Mouse (Mus musculus) hindbrain, embryonic 12.5 days (tissue): ENCODE measurements around the gene Rai1. TPM values are rescaled to one million over a fixed set of nuclear protein-coding genes. Genes with fewer than 3 reads are reported as not detected.

Experiments
- ATAC-seq: fragments of 200-750 bp; cut with Nextera tagmentation; 2 replicates; pipeline ENCODE4 v1.8.0; 2017; ENCODE audit warnings: moderate TSS enrichment; ENCODE audit not compliant: low FRiP score
- H3K27ac ChIP-seq: fragments of 300-500 bp; sonication (generic); 2 replicates; pipeline ENCODE4 v1.5.1; 2016; ENCODE audit warnings: mild to moderate bottlenecking
- H3K27me3 ChIP-seq: fragments of 300-500 bp; sonication (generic); 2 replicates; pipeline ENCODE4 v1.6.1; 2016; ENCODE audit warnings: mild to moderate bottlenecking
- H3K36me3 ChIP-seq: fragments of 300-500 bp; sonication (generic); 2 replicates; pipeline ENCODE4 v1.6.1; 2016; ENCODE audit warnings: mild to moderate bottlenecking
- H3K4me1 ChIP-seq: fragments of 300-500 bp; sonication (generic); 2 replicates; pipeline ENCODE4 v1.6.1; 2016
- H3K4me2 ChIP-seq: fragments of 300-500 bp; sonication (generic); replicated peaks from 2 replicates; pipeline ENCODE4 v1.6.1; 2016; ENCODE audit warnings: mild to moderate bottlenecking
- H3K4me3 ChIP-seq: fragments of 300-500 bp; sonication (generic); 2 replicates; pipeline ENCODE4 v1.5.1; 2016; ENCODE audit warnings: mild to moderate bottlenecking
- H3K9ac ChIP-seq: fragments of 300-500 bp; sonication (generic); 2 replicates; pipeline ENCODE4 v1.6.1; 2016; ENCODE audit warnings: mild to moderate bottlenecking, moderate library complexity
- H3K9me3 ChIP-seq: fragments of 300-500 bp; sonication (generic); replicated peaks from 2 replicates; pipeline ENCODE4 v1.6.1; 2016; ENCODE audit warnings: mild to moderate bottlenecking
- WGBS: fragments of 180-500 bp; shearing (Covaris S2); methylation state at CpG from one replicate; pipeline ENCODE4 v1.1.7; 2016; 5-methylcytosine and 5-hydroxymethylcytosine counted together
- polyA plus RNA-seq: library from polyadenylated mRNA; unstranded; fragments of >200 nt; fragmentation: Nextera tagmentation; extraction: Ambion mirVana; gene quantifications from 2 replicates; pipeline ENCODE4 v1.2.1, GENCODE M21; 2016

Gene Rai1
- polyA plus RNA-seq, 1 experiment from 2014 or later = 40.2 TPM

DNA sequence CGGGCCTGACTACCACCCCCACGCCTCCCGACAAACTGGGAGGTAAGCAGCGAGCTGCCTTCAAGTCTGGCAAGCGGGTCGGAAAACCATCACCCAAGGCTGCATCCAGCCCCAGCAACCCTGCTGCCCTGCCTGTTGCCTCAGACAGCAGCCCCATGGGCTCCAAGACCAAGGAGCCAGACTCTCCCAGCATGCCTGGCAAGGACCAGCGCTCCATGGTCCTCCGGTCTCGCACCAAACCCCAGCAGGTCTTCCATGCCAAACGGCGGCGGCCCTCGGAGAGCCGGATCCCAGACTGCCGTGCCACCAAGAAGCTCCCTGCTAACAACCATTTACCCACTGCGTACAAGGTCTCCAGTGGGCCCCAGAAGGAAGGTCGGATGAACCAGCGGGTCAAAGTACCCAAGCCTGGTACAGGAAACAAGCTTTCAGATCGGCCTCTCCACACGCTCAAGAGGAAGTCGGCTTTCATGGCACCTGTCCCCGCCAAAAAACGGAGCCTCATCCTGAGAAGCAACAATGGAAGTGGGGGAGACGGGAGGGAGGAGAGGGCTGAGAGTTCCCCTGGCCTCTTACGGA is 83.6 kb downstream of the Rai1 start:
- 91% methylated on average over 25 of the region's 25 CpGs for WGBS
- ATAC-seq = no peak
- Histone ChIP-seq H3K27me3 (no peaks in the 10 kb centered on the region), H3K4me3 (no peak overlapping the region), H3K4me2 (no peak overlapping the region), H3K4me1 (peaks cover 45% of the 10 kb centered on the region), H3K9me3 (no peaks in the 10 kb centered on the region), H3K36me3 (peaks cover 83% of the 10 kb centered on the region), H3K9ac (no peak overlapping the region), H3K27ac (peak overlapping the region; percentile 35; the same call in 1 of the 2 replicates)

DNA sequence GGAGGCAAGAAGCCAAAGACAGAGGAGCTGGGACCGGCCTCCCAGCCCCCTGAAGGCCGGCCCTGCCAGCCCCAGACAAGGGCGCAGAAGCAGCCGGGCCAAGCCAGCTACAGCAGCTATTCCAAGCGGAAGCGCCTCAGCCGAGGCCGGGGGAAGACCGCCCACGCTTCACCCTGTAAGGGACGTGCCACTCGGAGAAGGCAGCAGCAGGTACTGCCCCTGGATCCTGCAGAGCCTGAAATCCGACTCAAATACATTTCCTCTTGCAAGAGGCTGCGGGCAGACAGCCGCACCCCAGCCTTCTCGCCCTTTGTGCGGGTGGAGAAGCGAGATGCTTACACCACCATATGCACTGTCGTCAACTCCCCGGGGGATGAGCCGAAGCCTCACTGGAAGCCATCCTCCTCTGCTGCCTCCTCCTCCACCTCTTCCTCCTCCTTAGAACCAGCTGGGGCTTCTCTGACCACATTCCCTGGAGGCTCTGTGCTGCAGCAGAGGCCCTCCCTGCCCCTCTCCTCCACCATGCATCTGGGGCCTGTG is 84.8 kb downstream of the Rai1 start:
- Histone ChIP-seq H3K4me3 (no peak overlapping the region), H3K36me3 (peaks cover 95% of the 10 kb centered on the region), H3K9me3 (peaks cover 10% of the 10 kb centered on the region), H3K27me3 (no peaks in the 10 kb centered on the region), H3K4me2 (no peak overlapping the region), H3K9ac (no peak overlapping the region), H3K4me1 (peaks cover 33% of the 10 kb centered on the region), H3K27ac (peak overlapping the region; percentile 53)
- WGBS = 79% methylated on average over 21 of the region's 21 CpGs
- no peak for ATAC-seq

DNA sequence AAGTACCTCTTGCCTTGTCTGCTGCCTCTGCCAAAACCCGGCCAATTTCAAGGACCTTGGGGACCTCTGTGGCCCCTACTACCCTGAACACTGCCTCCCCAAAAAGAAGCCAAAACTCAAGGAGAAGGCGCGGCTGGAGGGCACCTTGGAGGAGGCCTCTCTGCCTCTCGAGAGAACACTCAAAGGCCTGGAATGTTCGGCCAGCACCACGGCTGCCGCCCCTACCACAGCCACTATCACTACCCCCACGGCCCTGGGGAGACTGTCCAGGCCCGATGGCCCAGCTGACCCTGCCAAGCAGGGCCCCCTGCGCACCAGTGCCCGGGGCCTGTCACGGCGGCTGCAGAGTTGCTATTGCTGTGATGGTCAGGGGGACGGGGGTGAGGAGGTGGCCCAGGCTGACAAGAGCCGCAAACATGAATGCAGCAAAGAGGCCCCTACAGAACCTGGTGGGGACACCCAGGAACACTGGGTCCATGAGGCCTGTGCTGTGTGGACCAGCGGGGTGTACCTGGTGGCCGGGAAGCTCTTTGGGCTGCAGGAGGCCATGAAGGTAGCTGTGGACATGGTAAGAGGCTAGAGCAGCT is 85.3 kb downstream of the Rai1 start:
- no peak overlapping the region for H3K27ac ChIP-seq
- peaks cover 15% of the 10 kb centered on the region for H3K9me3 ChIP-seq
- ATAC-seq = no peak
- H3K4me3 ChIP-seq = no peak overlapping the region
- 90% methylated on average over 17 of the region's 17 CpGs for WGBS
- H3K4me2 ChIP-seq = no peak overlapping the region
- no peaks in the 10 kb centered on the region for H3K27me3 ChIP-seq
- H3K9ac ChIP-seq = no peak overlapping the region
- peaks cover 28% of the 10 kb centered on the region for H3K4me1 ChIP-seq
- peaks cover 98% of the 10 kb centered on the region for H3K36me3 ChIP-seq

GRCm38 (mm10) chr11:60192534-60192933 is 87.7 kb downstream of the Rai1 start:
- H3K9ac ChIP-seq = no peak overlapping the region

DNA sequence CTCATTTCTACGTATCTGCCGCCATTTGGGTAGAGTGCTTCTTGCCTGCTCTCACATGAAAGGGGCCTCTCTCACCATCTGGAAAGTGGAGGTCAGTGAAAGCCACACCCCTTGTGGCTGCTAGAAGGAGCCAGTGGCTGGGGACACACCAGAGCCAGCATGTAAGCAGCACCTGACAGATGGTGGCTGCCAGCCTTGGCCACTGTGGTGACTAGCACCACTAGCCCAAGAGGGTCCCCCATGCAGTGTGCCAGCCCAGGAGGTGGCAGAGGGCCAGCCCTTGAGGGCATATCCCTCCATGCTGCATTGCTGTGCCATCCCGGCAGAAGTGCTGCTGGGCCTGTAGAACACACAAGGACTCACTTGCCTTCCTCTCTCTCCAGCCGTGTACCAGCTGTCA is 88.7 kb downstream of the Rai1 start:
- no peak overlapping the region for H3K4me3 ChIP-seq
- H3K4me1 ChIP-seq = peaks cover 17% of the 10 kb centered on the region; the same call in 1 of the 2 replicates
- 61% methylated on average over 4 of the region's 4 CpGs for WGBS
- peaks cover 15% of the 10 kb centered on the region for H3K9me3 ChIP-seq
- H3K27ac ChIP-seq = no peak overlapping the region
- H3K27me3 ChIP-seq = no peaks in the 10 kb centered on the region
- ATAC-seq = no peak
- H3K4me2 ChIP-seq = no peak overlapping the region
- peaks cover 88% of the 10 kb centered on the region for H3K36me3 ChIP-seq
- H3K9ac ChIP-seq = no peak overlapping the region

More at GRCm38 (mm10) chr11:60192534-60192933, 87.7 kb downstream of the Rai1 start:
- Histone ChIP-seq H3K4me3 (no peak overlapping the region), H3K27me3 (no peaks in the 10 kb centered on the region), H3K4me1 (peaks cover 17% of the 10 kb centered on the region; the same call in 1 of the 2 replicates), H3K36me3 (peaks cover 88% of the 10 kb centered on the region), H3K27ac (0 out of 2 replicates have a peak overlapping the region, but pooled peaks have one; percentile 23), H3K4me2 (no peak overlapping the region), H3K9me3 (peaks cover 15% of the 10 kb centered on the region)
- ATAC-seq = no peak
- 76% methylated on average over 6 of the region's 6 CpGs for WGBS

DNA sequence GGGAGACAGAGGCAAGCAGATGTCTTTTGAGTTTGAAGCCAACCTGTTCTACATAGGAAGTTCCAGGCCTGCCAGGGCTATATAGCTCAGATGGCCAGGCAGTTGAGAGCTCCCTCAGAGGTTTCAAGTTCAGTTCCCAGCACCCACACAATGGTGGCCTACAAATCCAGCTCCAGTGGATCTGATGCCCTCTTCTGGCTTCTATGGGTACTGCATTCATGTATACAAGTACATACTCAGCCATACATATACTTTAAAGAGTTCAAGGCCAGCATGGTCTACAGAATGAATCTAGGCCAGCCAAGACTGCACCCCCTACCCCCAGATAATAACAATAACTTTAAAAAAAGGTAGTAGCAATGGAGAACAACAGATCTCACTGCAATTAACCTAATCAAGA is 90.3 kb downstream of the Rai1 start:
- Histone ChIP-seq H3K27ac (no peak overlapping the region), H3K4me1 (peaks cover 19% of the 10 kb centered on the region), H3K4me3 (no peak overlapping the region), H3K27me3 (no peaks in the 10 kb centered on the region), H3K36me3 (peaks cover 80% of the 10 kb centered on the region), H3K9me3 (peaks cover 15% of the 10 kb centered on the region), H3K9ac (no peak overlapping the region), H3K4me2 (no peak overlapping the region)
- no peak for ATAC-seq

DNA sequence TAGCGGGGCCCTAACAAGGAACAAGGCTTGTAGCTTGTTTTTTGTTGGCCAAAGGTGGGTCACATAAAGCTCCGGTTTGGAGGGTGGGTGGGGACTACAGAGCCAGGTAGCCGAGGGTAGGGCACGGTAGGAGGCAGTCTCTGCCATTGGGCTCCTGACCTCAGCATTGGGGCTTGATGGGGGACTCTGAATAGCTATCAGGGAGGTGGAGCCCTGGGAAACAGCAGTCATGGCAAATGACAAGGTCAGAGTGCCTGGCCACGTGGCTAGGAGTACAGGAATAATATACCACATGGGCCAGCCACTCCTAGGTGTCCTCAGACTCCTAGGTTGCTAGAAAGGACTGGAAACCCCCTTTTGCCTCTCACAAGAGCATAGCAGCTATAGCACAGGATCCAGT is 91.5 kb downstream of the Rai1 start:
- Histone ChIP-seq H3K36me3 (peaks cover 80% of the 10 kb centered on the region), H3K9ac (no peak overlapping the region; the same call in 1 of the 2 replicates), H3K9me3 (peaks cover 15% of the 10 kb centered on the region), H3K27me3 (no peaks in the 10 kb centered on the region), H3K27ac (no peak overlapping the region), H3K4me3 (no peak overlapping the region), H3K4me2 (no peak overlapping the region), H3K4me1 (peaks cover 22% of the 10 kb centered on the region)
- WGBS = 75% methylated on average over 5 of the region's 5 CpGs
- no peak for ATAC-seq

DNA sequence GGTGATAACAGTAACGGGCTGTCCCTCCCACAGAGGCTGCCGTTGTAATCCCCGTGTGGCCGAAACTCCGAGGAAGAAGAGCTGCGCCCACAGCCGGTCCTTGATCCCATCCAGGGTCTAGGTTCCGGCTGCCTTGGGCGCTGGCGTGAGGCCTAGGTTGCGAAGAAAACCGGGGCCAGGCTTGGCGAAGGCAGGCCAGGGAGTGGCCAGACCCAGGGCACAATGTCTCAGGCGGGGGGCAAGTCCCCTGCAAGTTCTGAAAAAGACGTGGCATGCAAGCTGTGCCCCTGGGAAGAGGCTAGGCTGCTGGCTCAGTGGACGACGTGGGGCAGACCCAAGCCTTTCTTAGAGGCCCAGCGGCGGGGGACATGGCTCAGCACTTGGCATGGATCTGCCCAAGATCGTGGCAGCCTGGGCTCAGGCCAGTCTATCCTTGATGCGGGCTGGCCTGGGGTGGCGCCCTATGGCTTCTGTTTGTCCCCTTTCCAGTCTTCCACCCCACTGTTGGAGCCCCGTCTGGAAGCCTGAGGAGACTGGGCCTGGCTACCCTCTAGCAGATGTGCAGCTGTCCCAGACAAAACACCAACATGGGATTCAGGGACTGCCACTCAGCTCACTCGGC is 93.3 kb downstream of the Rai1 start:
- Histone ChIP-seq H3K4me1 (peaks cover 25% of the 10 kb centered on the region), H3K9me3 (peaks cover 15% of the 10 kb centered on the region), H3K4me2 (no peak overlapping the region), H3K9ac (no peak overlapping the region), H3K4me3 (no peak overlapping the region), H3K36me3 (peaks cover 80% of the 10 kb centered on the region), H3K27ac (no peak overlapping the region; the same call in 1 of the 2 replicates), H3K27me3 (no peaks in the 10 kb centered on the region)
- WGBS = 85% methylated on average over 24 of the region's 24 CpGs
- no peak for ATAC-seq

GRCm38 (mm10) chr11:60198651-60199050 is 93.8 kb downstream of the Rai1 start:
- Histone ChIP-seq H3K27me3 (no peaks in the 10 kb centered on the region), H3K27ac (no peak overlapping the region), H3K4me2 (no peak overlapping the region), H3K9ac (no peak overlapping the region), H3K4me1 (peaks cover 26% of the 10 kb centered on the region), H3K36me3 (peaks cover 82% of the 10 kb centered on the region), H3K9me3 (peaks cover 13% of the 10 kb centered on the region), H3K4me3 (no peak overlapping the region)
- no peak for ATAC-seq
- WGBS = 92% methylated on average over 12 of the region's 12 CpGs

DNA sequence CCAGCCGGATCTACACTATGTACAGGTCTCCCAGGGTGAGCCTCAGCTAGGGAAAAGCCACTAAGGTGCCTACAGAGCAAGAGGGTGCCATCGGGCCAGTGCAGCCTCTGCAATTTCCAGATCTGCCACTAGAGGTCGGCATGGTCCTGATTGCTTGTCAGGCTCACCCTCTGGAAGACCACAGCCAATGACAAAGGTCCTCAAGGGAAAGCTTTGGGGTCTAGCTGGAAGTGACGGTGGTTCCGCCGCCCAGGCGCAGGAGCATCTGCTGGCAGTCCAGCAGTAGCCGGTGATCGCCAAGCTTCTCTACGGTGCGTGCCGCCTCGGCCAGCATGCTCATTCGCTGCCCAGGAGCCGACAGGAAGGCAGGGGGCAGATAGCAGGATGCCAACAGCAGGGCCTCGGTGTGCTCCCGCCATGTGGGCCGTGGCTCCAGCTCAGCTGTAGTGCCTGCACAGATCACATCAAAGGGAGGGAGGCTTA is 94.9 kb downstream of the Rai1 start:
- no peaks in the 10 kb centered on the region for H3K27me3 ChIP-seq
- H3K4me3 ChIP-seq = no peak overlapping the region
- H3K4me1 ChIP-seq = peaks cover 30% of the 10 kb centered on the region
- peaks cover 82% of the 10 kb centered on the region for H3K36me3 ChIP-seq
- peak overlapping the region; percentile 13; the same call in 1 of the 2 replicates for H3K4me2 ChIP-seq
- H3K27ac ChIP-seq = peak overlapping the region; percentile 74
- H3K9ac ChIP-seq = peak overlapping the region; percentile 23; the same call in 1 of the 2 replicates
- 13% methylated on average over 18 of the region's 18 CpGs for WGBS
- peak; percentile 75 for ATAC-seq
- peaks cover 3% of the 10 kb centered on the region for H3K9me3 ChIP-seq

GRCm38 (mm10) chr11:60200384-60200783 is 95.6 kb downstream of the Rai1 start:
- WGBS = 89% methylated on average over 11 of the region's 11 CpGs
- H3K9ac ChIP-seq = peak overlapping the region; percentile 23; the same call in 1 of the 2 replicates
- peak; percentile 7; the same call in 1 of the 2 replicates for ATAC-seq

More at GRCm38 (mm10) chr11:60200384-60200783, 95.6 kb downstream of the Rai1 start:
- peak overlapping the region; percentile 74 for H3K27ac ChIP-seq
- no peaks in the 10 kb centered on the region for H3K27me3 ChIP-seq
- peaks cover 30% of the 10 kb centered on the region for H3K4me1 ChIP-seq
- no peak overlapping the region for H3K4me3 ChIP-seq
- H3K36me3 ChIP-seq = peaks cover 82% of the 10 kb centered on the region
- no peak overlapping the region for H3K4me2 ChIP-seq
- H3K9me3 ChIP-seq = no peaks in the 10 kb centered on the region
